Mouse (Mus musculus) gastrocnemius, postnatal 10 days (tissue): Measurements from ENCODE around the gene Fbf1. TPM values are rescaled to one million over a fixed set of nuclear protein-coding genes. Genes with fewer than 3 reads are reported as not detected.

Source experiments
- total RNA-seq, 2 experiments: library from RNA; stranded (reverse); gene quantifications; 2 replicates each; pipeline ENCODE4 v1.2.3; 2021

Gene Fbf1
- total RNA-seq, 2 experiments from 2014 or later: 13.8 to 18.2 TPM

Other genes with a start within 250 kb of the Fbf1 start
- gene Sap30bp, start 234.9 kb downstream of the Fbf1 start, total RNA-seq: 10 to 100 TPM; 16.6 to 24.5 TPM
- 1 to 10 TPM; 5.4 to 9.1 TPM for gene Recql5, start 234.7 kb downstream of the Fbf1 start, total RNA-seq
- gene Itgb4, start 193.5 kb downstream of the Fbf1 start, total RNA-seq: 1 to 10 TPM; 4.6 to 4.9 TPM
- gene Galk1, start 155.4 kb downstream of the Fbf1 start, total RNA-seq: 10 to 100 TPM; 14.8 to 19.2 TPM
- gene H3f3b, start 140.2 kb downstream of the Fbf1 start, total RNA-seq: 100 to 1,000 TPM; 252 TPM
- gene Unk, start 137.8 kb downstream of the Fbf1 start, total RNA-seq: 10 to 100 TPM; 13.6 to 15.8 TPM
- under 1 TPM; 0.45 TPM for gene Unc13d, start 90.2 kb downstream of the Fbf1 start, total RNA-seq
- 10 to 100 TPM; 64.8 to 66.8 TPM for gene Wbp2, start 81.2 kb downstream of the Fbf1 start, total RNA-seq
- gene Trim47, start 41.0 kb downstream of the Fbf1 start, total RNA-seq: 10 to 100 TPM; 21.9 to 31.7 TPM
- gene Trim65, start 37.0 kb downstream of the Fbf1 start, total RNA-seq: 1 to 10 TPM; 3.3 to 3.6 TPM
- 10 to 100 TPM; 40.8 to 46.2 TPM for gene Mrpl38, start 29.3 kb downstream of the Fbf1 start, total RNA-seq
- 10 to 100 TPM; 28.5 to 31.3 TPM for gene Ten1, start 30.7 kb upstream of the Fbf1 start, total RNA-seq
- 10 to 100 TPM; 39.1 to 41.4 TPM for gene Acox1, start 30.9 kb upstream of the Fbf1 start, total RNA-seq
- under 1 TPM; 0.09 to 0.34 TPM for gene Evpl, start 69.9 kb upstream of the Fbf1 start, total RNA-seq
- 10 to 100 TPM; 74.6 to 77.9 TPM for gene Srp68, start 106.1 kb upstream of the Fbf1 start, total RNA-seq
- gene Galr2, start 112.8 kb upstream of the Fbf1 start, total RNA-seq: under 1 TPM; 0.66 to 0.84 TPM
- gene Exoc7, start 139.1 kb upstream of the Fbf1 start, total RNA-seq: 10 to 100 TPM; 62.7 to 68.3 TPM
- under 1 TPM; 0.14 to 0.29 TPM for gene Foxj1, start 167.2 kb upstream of the Fbf1 start, total RNA-seq
- 10 to 100 TPM; 43.1 to 43.3 TPM for gene Rnf157, start 244.9 kb upstream of the Fbf1 start, total RNA-seq